Mouse (Mus musculus) liver, embryonic 16.5 days (tissue): ENCODE measurements around the gene A930009A15Rik. TPM values are rescaled to one million over a fixed set of nuclear protein-coding genes. Genes with fewer than 3 reads are reported as not detected.

Experiments
- ATAC-seq: fragments of 200-750 bp; cut with Nextera tagmentation; 2 replicates; pipeline ENCODE4 v1.8.0; 2017; ENCODE audit warnings: low read depth, mild to moderate bottlenecking, moderate number of reproducible peaks, moderate library complexity
- H3K27ac ChIP-seq: fragments of 300-500 bp; sonication (generic); 2 replicates; pipeline ENCODE4 v1.5.1; 2014; ENCODE audit warnings: mild to moderate bottlenecking, low read length
- H3K27me3 ChIP-seq: fragments of 300-500 bp; sonication (generic); 2 replicates; pipeline ENCODE4 v1.6.1; 2014; ENCODE audit warnings: low read depth, low read length, mixed read lengths; ENCODE audit not compliant: control insufficient read depth, insufficient read depth
- H3K36me3 ChIP-seq: fragments of 300-500 bp; sonication (generic); 2 replicates; pipeline ENCODE4 v1.6.1; 2014; ENCODE audit warnings: mild to moderate bottlenecking; ENCODE audit not compliant: control insufficient read depth, insufficient read depth
- H3K4me1 ChIP-seq: fragments of 300-500 bp; sonication (generic); 2 replicates; pipeline ENCODE4 v1.6.1; 2014; ENCODE audit warnings: low read depth, low read length, mixed read lengths; ENCODE audit not compliant: control insufficient read depth
- H3K4me2 ChIP-seq: fragments of 300-500 bp; sonication (generic); 2 replicates; pipeline ENCODE4 v1.6.1; 2014; ENCODE audit warnings: low read depth, low read length, mixed read lengths
- H3K4me3 ChIP-seq: fragments of 300-500 bp; sonication (generic); 2 replicates; pipeline ENCODE4 v1.5.1; 2014; ENCODE audit warnings: low read depth, mild to moderate bottlenecking, low read length
- H3K9ac ChIP-seq: fragments of 300-500 bp; sonication (generic); 2 replicates; pipeline ENCODE4 v1.6.1; 2014; ENCODE audit warnings: low read depth, low read length
- H3K9me3 ChIP-seq: fragments of 300-500 bp; sonication (generic); replicated peaks from 2 replicates; pipeline ENCODE4 v1.6.1; 2016; ENCODE audit warnings: low read length; ENCODE audit not compliant: control insufficient read depth
- WGBS: fragments of 180-500 bp; shearing (Covaris S2); extraction: QIAGEN DNeasy Blood & Tissue Kit; methylation state at CpG from one replicate; pipeline ENCODE4 v1.1.7; 2014; ENCODE audit not compliant: insufficient replicate concordance; 5-methylcytosine and 5-hydroxymethylcytosine counted together
- polyA plus RNA-seq: library from polyadenylated mRNA; unstranded; fragments of >200 nt; fragmentation: Nextera tagmentation; extraction: Ambion mirVana; gene quantifications from 2 replicates; pipeline ENCODE4 v1.2.1, GENCODE M21; 2015

A930009A15Rik gene
- polyA plus RNA-seq, 1 experiment from 2014 or later: not detected

GRCm38 (mm10) chr10:115571734-115572440 is 2.1 kb downstream of the A930009A15Rik start:
- no peaks in the 10 kb centered on the region for H3K9me3 ChIP-seq
- no peaks in the 10 kb centered on the region for H3K27me3 ChIP-seq
- no peak overlapping the region for H3K4me3 ChIP-seq
- no peaks in the 10 kb centered on the region for H3K4me1 ChIP-seq
- no peak for ATAC-seq
- H3K36me3 ChIP-seq: no peaks in the 10 kb centered on the region
- H3K4me2 ChIP-seq: no peak overlapping the region
- WGBS: 49% methylated on average over 3 of the region's 3 CpGs
- H3K9ac ChIP-seq: no peak overlapping the region
- H3K27ac ChIP-seq: no peak overlapping the region

- no peak overlapping the region for H3K27ac ChIP-seq
- 68% methylated on average over 7 of the region's 7 CpGs for WGBS
- H3K4me1 ChIP-seq: no peaks in the 10 kb centered on the region
- no peaks in the 10 kb centered on the region for H3K27me3 ChIP-seq
- no peak overlapping the region for H3K4me2 ChIP-seq
- ATAC-seq: no peak
- H3K9me3 ChIP-seq: no peaks in the 10 kb centered on the region
- no peaks in the 10 kb centered on the region for H3K36me3 ChIP-seq
- H3K9ac ChIP-seq: no peak overlapping the region
- no peak overlapping the region for H3K4me3 ChIP-seq
Measured at GRCm38 (mm10) chr10:115579076-115579475, 9.3 kb downstream of the A930009A15Rik start.

GRCm38 (mm10) chr10:115579494-115579893 is 9.7 kb downstream of the A930009A15Rik start:
- no peaks in the 10 kb centered on the region for H3K36me3 ChIP-seq
- H3K9me3 ChIP-seq: no peaks in the 10 kb centered on the region
- 0 out of 2 replicates have a peak, but pooled peaks cover under 1% of the 10 kb centered on the region for H3K27me3 ChIP-seq
- H3K4me2 ChIP-seq: no peak overlapping the region
- H3K4me3 ChIP-seq: no peak overlapping the region
- ATAC-seq: no peak
- H3K9ac ChIP-seq: no peak overlapping the region
- 48% methylated on average over 7 of the region's 7 CpGs for WGBS
- H3K4me1 ChIP-seq: no peaks in the 10 kb centered on the region
- no peak overlapping the region for H3K27ac ChIP-seq

- whole genome bisulfite sequencing: 55% methylated on average over 9 of the region's 9 CpGs
- Histone ChIP-seq H3K27me3 (peaks cover 21% of the 10 kb centered on the region), H3K9me3 (no peaks in the 10 kb centered on the region), H3K9ac (no peak overlapping the region), H3K4me2 (no peak overlapping the region), H3K4me3 (no peak overlapping the region), H3K36me3 (no peaks in the 10 kb centered on the region), H3K4me1 (no peaks in the 10 kb centered on the region; the same call in 1 of the 2 replicates), H3K27ac (no peak overlapping the region)
- no peak for ATAC-seq
Measured at GRCm38 (mm10) chr10:115581971-115582370, 12.2 kb downstream of the A930009A15Rik start.

- H3K27me3 ChIP-seq: peaks cover 32% of the 10 kb centered on the region
- no peak for ATAC-seq
- 54% methylated on average over 3 of the region's 3 CpGs for WGBS
- no peaks in the 10 kb centered on the region for H3K9me3 ChIP-seq
- no peak overlapping the region for H3K27ac ChIP-seq
- no peak overlapping the region for H3K4me2 ChIP-seq
- no peaks in the 10 kb centered on the region for H3K36me3 ChIP-seq
- H3K4me1 ChIP-seq: peaks cover 2% of the 10 kb centered on the region; the same call in 1 of the 2 replicates
- no peak overlapping the region for H3K4me3 ChIP-seq
- no peak overlapping the region for H3K9ac ChIP-seq
Measured at GRCm38 (mm10) chr10:115583071-115583470, 13.3 kb downstream of the A930009A15Rik start.

- ATAC-seq: no peak
- Histone ChIP-seq H3K4me2 (peak overlapping the region; percentile 64; the same call in 1 of the 2 replicates), H3K9me3 (no peaks in the 10 kb centered on the region), H3K4me3 (no peak overlapping the region), H3K4me1 (peaks cover 2% of the 10 kb centered on the region; the same call in 1 of the 2 replicates), H3K9ac (no peak overlapping the region), H3K36me3 (no peaks in the 10 kb centered on the region), H3K27me3 (peaks cover 35% of the 10 kb centered on the region), H3K27ac (no peak overlapping the region)
- 15% methylated on average over 14 of the region's 14 CpGs for WGBS
Measured at GRCm38 (mm10) chr10:115584656-115585055, 14.9 kb downstream of the A930009A15Rik start.

GRCm38 (mm10) chr10:115585491-115586245 is 15.9 kb downstream of the A930009A15Rik start:
- ATAC-seq: no peak
- Histone ChIP-seq H3K4me1 (peaks cover 2% of the 10 kb centered on the region; the same call in 1 of the 2 replicates), H3K36me3 (no peaks in the 10 kb centered on the region), H3K27me3 (peaks cover 35% of the 10 kb centered on the region), H3K4me3 (peak overlapping the region; percentile 49), H3K9ac (no peak overlapping the region), H3K4me2 (peak overlapping the region; percentile 64), H3K27ac (no peak overlapping the region), H3K9me3 (no peaks in the 10 kb centered on the region)
- under 1% methylated on average over 21 of the region's 21 CpGs for WGBS

- H3K27ac ChIP-seq: no peak overlapping the region
- H3K9ac ChIP-seq: no peak overlapping the region
- H3K4me1 ChIP-seq: peaks cover 2% of the 10 kb centered on the region; the same call in 1 of the 2 replicates
- peak overlapping the region; percentile 49 for H3K4me3 ChIP-seq
- H3K36me3 ChIP-seq: no peaks in the 10 kb centered on the region
- under 1% methylated on average over 41 of the region's 41 CpGs for WGBS
- H3K9me3 ChIP-seq: no peaks in the 10 kb centered on the region
- peak overlapping the region; percentile 64 for H3K4me2 ChIP-seq
- peak; percentile 54 for ATAC-seq
- peaks cover 35% of the 10 kb centered on the region for H3K27me3 ChIP-seq
Measured at GRCm38 (mm10) chr10:115586246-115587231, 16.8 kb downstream of the A930009A15Rik start.
